Mouse (Mus musculus) small intestine, adult 10 weeks (tissue): ENCODE data around the gene Cd4. TPM values are rescaled to one million over a fixed set of nuclear protein-coding genes. Genes with fewer than 3 reads are reported as not detected.

Experiments used
- polyA plus RNA-seq: library from polyadenylated mRNA; stranded (reverse); fragments of 350-450 nt; fragmentation: Illumina TruSeq; extraction: RNeasy Lipid Tissue Mini Kit (QIAGEN cat#74804); gene quantifications from one replicate; pipeline ENCODE4 v1.2.3, GENCODE M21; 2014; ENCODE audit warnings: low replicate concordance

Cd4 gene
- polyA plus RNA-seq, result 2.6 TPM

GRCm38 (mm10) chr6:124887986-124888385 lies at the start of gene Cd4:
Cd4 (minus strand) TSS chr6:124888221.

GRCm38 (mm10) chr6:124930754-124931524 lies 42.9 kb upstream of the Cd4 start, which contains the start of gene Mlf2:
Mlf2 (plus strand) TSS chr6:124931386.

GRCm38 (mm10) chr6:124919695-124920317 lies 31.8 kb upstream of the Cd4 start, which contains the start of gene Ptms:
Ptms (minus strand) TSS chr6:124920103.

GRCm38 (mm10) chr6:124911533-124912218 lies 23.7 kb upstream of the Cd4 start, which contains the start of gene Lag3:
Lag3 (minus strand) TSS chr6:124911705.

GRCm38 (mm10) chr6:124863658-124864298 lies 24.2 kb downstream of the Cd4 start, which contains the start of gene Gpr162:
Gpr162 (minus strand) TSS chr6:124863983.

GRCm38 (mm10) chr6:124856916-124857839 lies 30.8 kb downstream of the Cd4 start, which contains the start of gene P3h3:
P3h3 (minus strand) TSS chr6:124857752.

GRCm38 (mm10) chr6:124840241-124841167 lies 47.5 kb downstream of the Cd4 start, which contains the start of gene Gnb3:
Gnb3 (minus strand) TSS chr6:124840275.

GRCm38 (mm10) chr6:124828868-124829798 lies 58.9 kb downstream of the Cd4 start, which contains the start of the genes Usp5 and Cdca3:
Usp5 (minus strand) TSS chr6:124829484.
Cdca3 (plus strand) TSS chr6:124829547.

Other genes with a start within 250 kb of the Cd4 start
- 128 TPM for gene Lpcat3, start 225.2 kb downstream of the Cd4 start, polyA plus RNA-seq
- gene Emg1, start 176.0 kb downstream of the Cd4 start, polyA plus RNA-seq, result 8.9 TPM
- gene Phb2, start 175.9 kb downstream of the Cd4 start, polyA plus RNA-seq, result 27.4 TPM
- 0.89 TPM for gene Ptpn6, start 149.5 kb downstream of the Cd4 start, polyA plus RNA-seq
- gene Grcc10, start 146.8 kb downstream of the Cd4 start, polyA plus RNA-seq, result 1.6 TPM
- not detected for gene Gm45234, start 132.2 kb downstream of the Cd4 start, polyA plus RNA-seq
- gene Atn1, start 131.7 kb downstream of the Cd4 start, polyA plus RNA-seq, result 0.41 TPM
- 0.41 TPM for gene Eno2, start 118.5 kb downstream of the Cd4 start, polyA plus RNA-seq
- not detected for gene Lrrc23, start 108.5 kb downstream of the Cd4 start, polyA plus RNA-seq
- gene Spsb2, start 79.6 kb downstream of the Cd4 start, polyA plus RNA-seq, result not detected
- 27.8 TPM for gene Tpi1, start 73.9 kb downstream of the Cd4 start, polyA plus RNA-seq
- gene Usp5, start 58.7 kb downstream of the Cd4 start, polyA plus RNA-seq, result 12.5 TPM
- 6.3 TPM for gene Cdca3, start 58.7 kb downstream of the Cd4 start, polyA plus RNA-seq
- gene Gnb3, start 47.9 kb downstream of the Cd4 start, polyA plus RNA-seq, result not detected
- gene P3h3, start 30.5 kb downstream of the Cd4 start, polyA plus RNA-seq, result not detected
- not detected for gene Gpr162, start 24.2 kb downstream of the Cd4 start, polyA plus RNA-seq
- gene Lag3, start 23.5 kb upstream of the Cd4 start, polyA plus RNA-seq, result not detected
- 75.4 TPM for gene Ptms, start 31.9 kb upstream of the Cd4 start, polyA plus RNA-seq
- 12.7 TPM for gene Mlf2, start 43.2 kb upstream of the Cd4 start, polyA plus RNA-seq
- gene Cops7a, start 77.3 kb upstream of the Cd4 start, polyA plus RNA-seq, result 17.0 TPM
- gene Pianp, start 108.5 kb upstream of the Cd4 start, polyA plus RNA-seq, result 0.33 TPM
- gene Zfp384, start 120.9 kb upstream of the Cd4 start, polyA plus RNA-seq, result 12.7 TPM
- gene Ing4, start 151.5 kb upstream of the Cd4 start, polyA plus RNA-seq, result 18.8 TPM
- gene Acrbp, start 161.5 kb upstream of the Cd4 start, polyA plus RNA-seq, result 2.5 TPM
- 1.6 TPM for gene Lpar5, start 179.7 kb upstream of the Cd4 start, polyA plus RNA-seq
- 31.1 TPM for gene Chd4, start 207.8 kb upstream of the Cd4 start, polyA plus RNA-seq
- 0.33 TPM for gene Nop2, start 243.7 kb upstream of the Cd4 start, polyA plus RNA-seq